Mouse (Mus musculus) testis, adult 2 months (tissue): ENCODE results near the gene Pcf11.

Experiments used
- CTCF ChIP-seq: fragments of 200-500 bp; IDR thresholded peaks from 2 replicates; pipeline ENCODE4 v1.5.1; 2012; ENCODE audit warnings: low read depth, mild to moderate bottlenecking, inconsistent platforms, low read length, moderate library complexity; ENCODE audit not compliant: control insufficient read depth, insufficient read depth, insufficient replicate concordance
- POLR2A ChIP-seq: fragments of 200-500 bp; IDR thresholded peaks from 2 replicates; pipeline ENCODE4 v1.6.1; 2012; ENCODE audit warnings: low read depth, mild to moderate bottlenecking, inconsistent platforms, low read length, moderate library complexity; ENCODE audit not compliant: control insufficient read depth

DNA sequence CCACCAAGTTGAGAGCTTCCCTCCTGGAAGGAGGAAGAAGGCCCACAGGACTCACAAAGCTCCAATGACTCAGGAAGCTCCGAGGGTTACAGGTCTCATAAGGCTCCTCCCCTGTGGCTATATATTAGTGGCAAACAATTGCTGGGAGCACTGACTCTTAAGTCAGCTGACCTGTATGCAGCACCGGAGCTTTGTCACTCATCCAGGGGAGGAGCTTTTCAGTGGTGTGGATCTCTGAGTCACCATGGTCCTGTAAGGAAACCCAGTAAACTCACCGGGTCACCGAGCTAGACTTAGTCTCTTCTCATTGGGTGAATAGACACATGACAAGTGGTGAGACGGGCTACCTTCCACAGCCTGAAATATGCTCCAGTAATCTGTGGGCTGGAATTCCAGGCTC lies 29.0 kb upstream of the Pcf11 start:
- no peak for TF ChIP-seq CTCF
- no peak for TF ChIP-seq POLR2A
